Mouse (Mus musculus) kidney, adult 2 months (tissue): Measurements from ENCODE around the gene Foxk2.

Experiments used
- CTCF ChIP-seq: fragments of 200-500 bp; conservative IDR thresholded peaks from 2 replicates; pipeline ENCODE4 v1.5.1; 2011; ENCODE audit warnings: low read depth, mild to moderate bottlenecking, control low read depth, low read length, moderate library complexity, mixed read lengths; ENCODE audit not compliant: insufficient read depth, insufficient read length
- POLR2A ChIP-seq: fragments of 200-500 bp; IDR thresholded peaks from one replicate; pipeline ENCODE4 v1.6.1; 2011; ENCODE audit warnings: low read depth, low read length, control low read depth

DNA sequence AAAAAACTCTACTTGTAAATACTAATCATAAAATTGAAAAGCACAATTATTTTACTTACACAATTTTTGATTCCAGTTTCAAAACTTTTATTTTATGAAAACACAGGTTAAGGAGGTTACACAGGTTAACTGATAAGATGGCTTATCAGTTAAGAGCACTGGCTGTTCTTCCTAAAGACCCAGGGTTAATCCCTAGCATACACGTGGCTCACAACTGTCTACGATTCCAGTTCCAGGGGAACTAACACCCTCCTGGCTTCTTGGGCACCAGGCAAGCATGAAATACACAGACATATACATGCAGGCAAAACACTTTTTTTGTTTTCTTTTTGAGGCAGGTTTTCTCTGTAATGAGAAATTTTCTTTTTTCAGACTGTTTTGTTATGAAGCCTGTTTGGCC lies 88.4 kb downstream of the Foxk2 start:
- TF ChIP-seq CTCF (no peak), POLR2A (no peak)
